Mouse (Mus musculus): Measurements from ENCODE around the gene Zfp740.

Zfp740 gene

DNA sequence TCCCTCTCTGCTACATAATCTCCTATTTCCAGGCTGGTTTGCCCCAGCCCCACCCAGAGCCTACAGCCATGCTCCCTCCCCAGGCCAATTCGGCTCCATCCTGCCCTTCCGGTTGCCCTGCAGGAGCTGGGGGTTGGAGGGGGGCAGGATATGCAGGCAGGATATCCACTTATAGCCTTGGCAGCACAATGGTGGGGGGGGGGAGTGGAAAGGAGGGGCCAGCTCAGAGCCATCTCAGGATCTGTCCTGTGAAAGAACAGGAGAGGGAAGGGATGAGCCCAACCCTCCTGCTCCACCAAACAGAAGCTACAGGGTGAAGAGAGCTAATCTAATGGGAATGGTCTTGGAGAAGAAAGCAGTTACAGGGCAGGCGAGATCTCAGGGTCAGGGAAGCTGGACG is 37.6 kb downstream of the Zfp740 start:
- Histone ChIP-seq H3K27me3 (ENCODE audit: insufficient read depth, low read length) (no peaks in the 10 kb centered on the region), H3K4me3 (replicated peaks; ENCODE audit: low read length) (peak overlapping the region; percentile 94), H3K9me3 (ENCODE audit: low read length) (no peaks in the 10 kb centered on the region), H3K4me1 (replicated peaks; ENCODE audit: low read depth, low read length) (peaks cover 92% of the 10 kb centered on the region), H3K36me3 (ENCODE audit: insufficient read depth, low read length) (peaks cover 63% of the 10 kb centered on the region)
- TF ChIP-seq POU5F1 (IDR thresholded peaks at IDR 0.05; ENCODE audit: borderline replicate concordance, low read length) (no peak), CTCF (conservative IDR thresholded peaks at IDR 0.05; ENCODE audit: low read length) (no peak), NANOG (IDR thresholded peaks at IDR 0.05; ENCODE audit: borderline replicate concordance, low read length) (no peak)

DNA sequence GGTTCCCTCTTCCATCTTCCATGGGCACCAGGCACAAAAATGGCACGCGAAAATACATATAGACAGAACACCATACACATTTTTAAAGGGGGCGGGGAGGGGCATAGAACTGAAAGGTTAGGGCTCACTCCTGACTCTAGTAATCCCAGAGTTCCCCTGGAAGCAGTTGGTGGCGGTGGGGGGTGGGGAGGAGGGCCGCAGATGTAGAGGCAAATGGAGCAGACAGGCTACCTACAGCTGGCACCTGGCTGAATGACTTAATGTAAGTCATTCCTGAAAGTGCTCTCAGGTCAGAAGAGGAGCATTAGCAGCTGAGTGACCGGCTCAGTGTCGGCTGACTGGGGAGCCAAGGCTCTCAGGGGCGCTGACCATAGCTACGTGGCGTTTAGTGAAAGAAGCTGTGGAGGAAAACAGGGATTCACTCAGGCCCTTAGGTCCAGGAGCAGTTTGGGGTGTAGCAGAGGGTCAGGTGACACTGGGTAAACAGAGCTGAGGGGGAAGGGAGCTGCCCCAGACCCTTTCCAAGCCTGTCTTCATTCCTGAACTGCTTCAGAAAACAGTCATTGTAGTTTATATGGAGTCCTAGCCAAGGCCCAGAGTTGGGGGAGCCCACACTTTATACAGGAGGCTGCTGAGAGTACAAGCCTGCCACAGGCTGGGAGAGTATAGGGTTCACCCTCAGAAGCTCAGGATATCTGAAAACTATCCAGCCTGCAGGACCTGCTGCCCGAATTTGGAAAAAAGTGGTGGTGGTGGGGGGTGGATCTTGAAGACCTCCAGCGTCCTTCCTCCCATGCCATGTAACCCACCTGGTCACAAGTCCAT is 39.6 kb downstream of the Zfp740 start:
- H3K36me3 ChIP-seq (ENCODE audit: insufficient read depth, low read length) = peaks cover 43% of the 10 kb centered on the region
- peaks cover 72% of the 10 kb centered on the region for H3K4me1 ChIP-seq (replicated peaks; ENCODE audit: low read depth, low read length)
- TF ChIP-seq CTCF (conservative IDR thresholded peaks at IDR 0.05; ENCODE audit: low read length) = no peak
- no peak for TF ChIP-seq NANOG (IDR thresholded peaks at IDR 0.05; ENCODE audit: borderline replicate concordance, low read length)
- TF ChIP-seq POU5F1 (IDR thresholded peaks at IDR 0.05; ENCODE audit: borderline replicate concordance, low read length) = no peak
- peak overlapping the region; percentile 94 for H3K4me3 ChIP-seq (replicated peaks; ENCODE audit: low read length)
- no peaks in the 10 kb centered on the region for H3K27me3 ChIP-seq (ENCODE audit: insufficient read depth, low read length)
- no peaks in the 10 kb centered on the region for H3K9me3 ChIP-seq (ENCODE audit: low read length)

- TF ChIP-seq POU5F1 (IDR thresholded peaks at IDR 0.05; ENCODE audit: borderline replicate concordance, low read length) (peak; percentile 93), CTCF (conservative IDR thresholded peaks at IDR 0.05; ENCODE audit: low read length) (no peak), NANOG (IDR thresholded peaks at IDR 0.05; ENCODE audit: borderline replicate concordance, low read length) (peak; percentile 31; the same call in 1 of the 2 replicates)
Observed at GRCm38 (mm10) chr15:102243229-102244190, 40.5 kb downstream of the Zfp740 start.

DNA sequence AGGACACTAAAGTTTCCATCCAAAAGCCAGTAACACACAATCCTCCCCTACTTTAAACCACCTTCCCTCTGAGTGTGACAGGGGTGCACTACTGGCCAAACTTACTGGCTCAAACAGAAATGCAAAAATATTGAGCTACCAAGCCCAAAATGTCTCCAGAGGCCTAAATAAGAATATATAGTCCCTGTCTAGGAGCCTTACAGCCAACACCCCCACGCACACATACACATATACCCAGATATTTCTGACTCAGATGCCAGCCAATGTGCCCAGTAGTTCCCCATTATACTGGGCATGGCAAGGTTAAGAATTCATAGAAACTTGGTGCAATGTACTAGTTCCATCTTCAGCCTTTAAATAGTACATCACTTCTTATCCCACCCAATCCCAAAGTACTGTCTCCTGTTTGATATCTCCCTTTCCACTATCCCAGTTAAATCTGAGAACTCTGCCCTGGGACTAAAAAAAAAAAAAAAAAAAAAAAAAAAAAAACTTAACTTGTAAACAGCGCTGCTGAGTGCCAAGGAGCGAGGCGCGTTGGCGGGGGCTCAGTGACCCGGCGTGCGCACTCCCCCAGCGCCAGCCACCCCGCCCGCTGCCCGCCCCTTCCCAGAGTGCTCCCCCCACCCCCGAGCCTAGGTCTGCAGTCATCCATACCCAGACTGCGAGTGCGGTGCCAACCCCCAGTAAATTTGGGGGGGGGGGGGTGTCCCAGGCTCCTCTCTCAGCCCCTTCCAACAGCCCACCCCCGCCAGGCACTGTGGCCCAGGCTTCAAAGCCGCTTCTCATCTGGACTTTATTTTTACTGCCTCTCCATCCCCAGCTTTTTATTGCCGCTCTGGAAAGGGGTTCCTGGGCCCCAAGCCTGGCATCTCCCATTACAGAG is 41.5 kb downstream of the Zfp740 start:
- TF ChIP-seq POU5F1 (IDR thresholded peaks at IDR 0.05; ENCODE audit: borderline replicate concordance, low read length) = no peak
- no peak for TF ChIP-seq NANOG (IDR thresholded peaks at IDR 0.05; ENCODE audit: borderline replicate concordance, low read length)
- no peak for TF ChIP-seq CTCF (conservative IDR thresholded peaks at IDR 0.05; ENCODE audit: low read length)
- Histone ChIP-seq H3K4me1 (replicated peaks; ENCODE audit: low read depth, low read length) (peaks cover 70% of the 10 kb centered on the region), H3K36me3 (ENCODE audit: insufficient read depth, low read length) (peaks cover 24% of the 10 kb centered on the region), H3K27me3 (ENCODE audit: insufficient read depth, low read length) (no peaks in the 10 kb centered on the region), H3K9me3 (ENCODE audit: low read length) (no peaks in the 10 kb centered on the region), H3K4me3 (replicated peaks; ENCODE audit: low read length) (peak overlapping the region; percentile 94)

More at GRCm38 (mm10) chr15:102243229-102244190, 40.5 kb downstream of the Zfp740 start:
- Histone ChIP-seq H3K4me1 (replicated peaks; ENCODE audit: low read depth, low read length) (peaks cover 70% of the 10 kb centered on the region), H3K9me3 (ENCODE audit: low read length) (no peaks in the 10 kb centered on the region), H3K4me3 (replicated peaks; ENCODE audit: low read length) (peak overlapping the region; percentile 94), H3K27me3 (ENCODE audit: insufficient read depth, low read length) (no peaks in the 10 kb centered on the region), H3K36me3 (ENCODE audit: insufficient read depth, low read length) (peaks cover 34% of the 10 kb centered on the region)

GRCm38 (mm10) chr15:102245461-102245881 is 42.4 kb downstream of the Zfp740 start:
- Histone ChIP-seq H3K4me1 (replicated peaks; ENCODE audit: low read depth, low read length) (peaks cover 73% of the 10 kb centered on the region), H3K27me3 (ENCODE audit: insufficient read depth, low read length) (no peaks in the 10 kb centered on the region), H3K4me3 (replicated peaks; ENCODE audit: low read length) (peak overlapping the region; percentile 94), H3K9me3 (ENCODE audit: low read length) (no peaks in the 10 kb centered on the region), H3K36me3 (ENCODE audit: insufficient read depth, low read length) (peaks cover 17% of the 10 kb centered on the region)
- no peak for TF ChIP-seq NANOG (IDR thresholded peaks at IDR 0.05; ENCODE audit: borderline replicate concordance, low read length)
- no peak for TF ChIP-seq CTCF (conservative IDR thresholded peaks at IDR 0.05; ENCODE audit: low read length)

- H3K9me3 ChIP-seq (ENCODE audit: low read length) = no peaks in the 10 kb centered on the region
- no peak for TF ChIP-seq POU5F1 (IDR thresholded peaks at IDR 0.05; ENCODE audit: borderline replicate concordance, low read length)
- TF ChIP-seq NANOG (IDR thresholded peaks at IDR 0.05; ENCODE audit: borderline replicate concordance, low read length) = no peak
- TF ChIP-seq CTCF (conservative IDR thresholded peaks at IDR 0.05; ENCODE audit: low read length) = no peak
- H3K27me3 ChIP-seq (ENCODE audit: insufficient read depth, low read length) = no peaks in the 10 kb centered on the region
- H3K4me1 ChIP-seq (replicated peaks; ENCODE audit: low read depth, low read length) = peaks cover 73% of the 10 kb centered on the region
- peaks cover 13% of the 10 kb centered on the region for H3K36me3 ChIP-seq (ENCODE audit: insufficient read depth, low read length)
- peak overlapping the region; percentile 94 for H3K4me3 ChIP-seq (replicated peaks; ENCODE audit: low read length)
Observed at GRCm38 (mm10) chr15:102245891-102246741, 43.1 kb downstream of the Zfp740 start.

GRCm38 (mm10) chr15:102246866-102247251 is 43.8 kb downstream of the Zfp740 start:
- H3K36me3 ChIP-seq (ENCODE audit: insufficient read depth, low read length) = peaks cover 11% of the 10 kb centered on the region
- TF ChIP-seq CTCF (conservative IDR thresholded peaks at IDR 0.05; ENCODE audit: low read length) = no peak
- no peak for TF ChIP-seq NANOG (IDR thresholded peaks at IDR 0.05; ENCODE audit: borderline replicate concordance, low read length)
- TF ChIP-seq POU5F1 (IDR thresholded peaks at IDR 0.05; ENCODE audit: borderline replicate concordance, low read length) = 0 out of 2 replicates have a peak, but pooled peaks have one; percentile 4
- H3K4me3 ChIP-seq (replicated peaks; ENCODE audit: low read length) = peak overlapping the region; percentile 94
- peaks cover 73% of the 10 kb centered on the region for H3K4me1 ChIP-seq (replicated peaks; ENCODE audit: low read depth, low read length)
- no peaks in the 10 kb centered on the region for H3K9me3 ChIP-seq (ENCODE audit: low read length)
- H3K27me3 ChIP-seq (ENCODE audit: insufficient read depth, low read length) = no peaks in the 10 kb centered on the region

All from E14TG2a.4 (cell line).